16 mouse cellular contexts compared by ENCODE assay signal in genomic region chrX:42088136-42088535, GRCm38 (mm10). TPM values are rescaled to one million over a fixed set of nuclear protein-coding genes. Genes with fewer than 3 reads are reported as not detected.
DNase-seq lines count a peak whose midpoint lies in the region; ATAC-seq and TF ChIP-seq lines count a peak whose summit lies in the region.
"Had no signal": no experiment of that assay in that cellular context is flagged by ENCODE, and none has a peak within 500 bp of the region (broad histone marks: within the 10 kb centered on the region; RNA-seq: fewer than 3 reads in every experiment).

No protein-coding gene starts in this region.

- H3K36me3 ChIP-seq in liver, adult 2 months (ENCODE audit: control insufficient read depth, insufficient read depth, low read length): peaks cover 13% of the 10 kb centered on the region
- no peaks in the 10 kb centered on the region for H3K36me3 ChIP-seq in intestine, embryonic 16.5 days (ENCODE audit: control insufficient read depth, insufficient read depth, low read length)
- H3K36me3 ChIP-seq: embryonic facial prominence, embryonic 12.5 days; forebrain, embryonic 15.5 days had no signal

- H3K9me3 ChIP-seq in intestine, embryonic 16.5 days (ENCODE audit: control insufficient read depth, low read length): no peaks in the 10 kb centered on the region
- H3K9me3 ChIP-seq: embryonic facial prominence, embryonic 10.5 days; embryonic facial prominence, embryonic 12.5 days; forebrain, embryonic 13.5 days; forebrain, embryonic 15.5 days had no signal

- TF ChIP-seq CTCF in liver, adult 2 months (IDR thresholded peaks at IDR 0.05; ENCODE audit: low read depth, low read length): no peak

- H3K4me2 ChIP-seq in intestine, embryonic 16.5 days (ENCODE audit: low read depth, low read length): no peak overlapping the region
- H3K4me2 ChIP-seq: embryonic facial prominence, embryonic 12.5 days; forebrain, embryonic 13.5 days; forebrain, embryonic 15.5 days had no signal

- no peak for DNase-seq in liver, adult 2 months (ENCODE audit: extremely low read depth, low read depth, low spot score)
- DNase-seq in liver: no peak
- no peak for DNase-seq in gastrocnemius, adult 18-20 months (ENCODE audit: low spot score)
- no peak for DNase-seq in cerebellum, adult 11 months
- DNase-seq: adrenal gland, adult 2 months; cerebellum, adult 11-12 months; cerebellum, adult 2 months; cerebellum, adult 9-10 months; cerebellum, postnatal 10 days; cerebellum, postnatal 25 days; forebrain, postnatal 0 days had no signal

- no peak overlapping the region for H3K9ac ChIP-seq in liver, adult 2 months (ENCODE audit: low read depth, low read length)
- H3K9ac ChIP-seq in intestine, embryonic 16.5 days (ENCODE audit: low read depth, low read length): no peak overlapping the region
- H3K9ac ChIP-seq: embryonic facial prominence, embryonic 12.5 days; forebrain, embryonic 13.5 days; forebrain, embryonic 15.5 days; forebrain, postnatal 0 days had no signal

- no peaks in the 10 kb centered on the region for H3K27me3 ChIP-seq in liver, adult 2 months (ENCODE audit: control insufficient read depth, insufficient read depth, low read length)
- no peaks in the 10 kb centered on the region for H3K27me3 ChIP-seq in intestine, embryonic 16.5 days (replicated peaks; ENCODE audit: control insufficient read depth, insufficient read depth, low read length)
- H3K27me3 ChIP-seq: embryonic facial prominence, embryonic 12.5 days; forebrain, embryonic 13.5 days; forebrain, embryonic 15.5 days had no signal

- H3K4me1 ChIP-seq in liver, adult 2 months (ENCODE audit: control insufficient read depth, insufficient read depth, low read length): peaks cover 14% of the 10 kb centered on the region
- no peaks in the 10 kb centered on the region for H3K4me1 ChIP-seq in intestine, embryonic 16.5 days (ENCODE audit: control insufficient read depth, insufficient read depth, low read length)
- H3K4me1 ChIP-seq: embryonic facial prominence, embryonic 10.5 days; embryonic facial prominence, embryonic 12.5 days; forebrain, embryonic 13.5 days; forebrain, embryonic 15.5 days had no signal

- H3K4me3 ChIP-seq in liver, adult 2 months (ENCODE audit: insufficient read depth, low read depth, low read length): no peak overlapping the region
- no peak overlapping the region for H3K4me3 ChIP-seq in intestine, embryonic 16.5 days (ENCODE audit: low read length)
- H3K4me3 ChIP-seq: embryonic facial prominence, embryonic 10.5 days; embryonic facial prominence, embryonic 12.5 days; forebrain, embryonic 13.5 days; forebrain, embryonic 15.5 days had no signal

- 0 out of 2 replicates have a peak overlapping the region, but pooled peaks have one; percentile 2 for H3K27ac ChIP-seq in liver, adult 2 months (replicated peaks; ENCODE audit: insufficient read depth, low read depth, low read length)
- H3K27ac ChIP-seq in intestine, embryonic 16.5 days (ENCODE audit: low read length): no peak overlapping the region
- H3K27ac ChIP-seq: embryonic facial prominence, embryonic 10.5 days; embryonic facial prominence, embryonic 12.5 days; forebrain, embryonic 13.5 days; forebrain, embryonic 15.5 days had no signal

- no peak for TF ChIP-seq POLR2A in liver, adult 2 months (IDR thresholded peaks at IDR 0.05; ENCODE audit: extremely low read depth, insufficient read depth, low read length)

- WGBS in liver, adult 2 months: 77% methylated on average over 5 of the region's 5 CpGs
- WGBS in intestine, embryonic 16.5 days: 71% methylated on average over 5 of the region's 5 CpGs

- peak; percentile 69 for ATAC-seq in intestine, embryonic 16.5 days
- ATAC-seq: forebrain, embryonic 13.5 days; forebrain, embryonic 15.5 days; forebrain, postnatal 0 days had no signal

- peaks cover 4% of the 10 kb centered on the region; the same call in 1 of the 2 replicates for H3K79me2 ChIP-seq in liver, adult 2 months (ENCODE audit: control insufficient read depth, insufficient read depth, low read length)

RNA-seq across cellular contexts. Expression of gene Xiap, which starts 28.7 kb away (rescaled TPM):
- 66.8 and 86.8 TPM in 2 replicates for total RNA-seq in liver, adult 2 months (2014; rRNA removed)
- polyA plus RNA-seq in liver, adult 2 months (2012; rRNA removed): 7.6 and 9.5 TPM in 2 replicates
- 10.5 and 10.8 TPM in 2 replicates for polyA plus RNA-seq in intestine, embryonic 16.5 days (2015; fragmentation: Nextera tagmentation; extraction: Ambion mirVana)
- 10 to 100 TPM; 17.4 to 18.2 TPM for total RNA-seq in gastrocnemius, adult 18-20 months (2021)
